Mouse (Mus musculus) heart, embryonic 14.5 days (tissue): ENCODE measurements around the gene Emc1. TPM values are rescaled to one million over a fixed set of nuclear protein-coding genes. Genes with fewer than 3 reads are reported as not detected.

Experiments used
- ATAC-seq: fragments of 200-750 bp; cut with Nextera tagmentation; 2 replicates; pipeline ENCODE4 v1.8.0; 2017; ENCODE audit warnings: low read depth, moderate TSS enrichment; ENCODE audit not compliant: insufficient number of reproducible peaks, insufficient read depth, low FRiP score
- H3K27ac ChIP-seq, 2 experiments: fragments of 200-500 bp in 1 of 2; fragments of 300-500 bp in 1 of 2; sonication (generic) in 1 of 2; replicated peaks in 1 of 2; 2 replicates each; pipeline ENCODE4 v1.5.1; 2012 to 2014; ENCODE audit warnings: low read depth in 2 of 2, low read length in 2 of 2, control low read depth in 1 of 2, mild to moderate bottlenecking in 1 of 2, mixed read lengths in 1 of 2; ENCODE audit not compliant: control insufficient read depth in 1 of 2, insufficient read depth in 1 of 2
- H3K27me3 ChIP-seq: fragments of 300-500 bp; sonication (generic); 2 replicates; pipeline ENCODE4 v1.6.1; 2014; ENCODE audit warnings: mild to moderate bottlenecking, low read length, control low read depth; ENCODE audit not compliant: control insufficient read depth, insufficient read depth
- H3K36me3 ChIP-seq: fragments of 300-500 bp; sonication (generic); 2 replicates; pipeline ENCODE4 v1.6.1; 2014; ENCODE audit warnings: mild to moderate bottlenecking, control low read depth, low read length, mixed read lengths; ENCODE audit not compliant: control insufficient read depth, insufficient read depth
- H3K4me1 ChIP-seq, 2 experiments: fragments of 200-500 bp in 1 of 2; fragments of 300-500 bp in 1 of 2; sonication (generic) in 1 of 2; 2 replicates each; pipeline ENCODE4 v1.6.1; 2012 to 2014; ENCODE audit warnings: low read length in 2 of 2, control low read depth in 1 of 2, mixed read lengths in 1 of 2; ENCODE audit not compliant: control insufficient read depth in 2 of 2, insufficient read depth in 2 of 2
- H3K4me2 ChIP-seq: fragments of 300-500 bp; sonication (generic); 2 replicates; pipeline ENCODE4 v1.6.1; 2014; ENCODE audit warnings: mild to moderate bottlenecking, low read length
- H3K4me3 ChIP-seq, 2 experiments: fragments of 200-500 bp in 1 of 2; fragments of 300-500 bp in 1 of 2; sonication (generic) in 1 of 2; 2 replicates each; pipeline ENCODE4 v1.5.1; 2012 to 2014; ENCODE audit warnings: low read length in 2 of 2, mild to moderate bottlenecking in 2 of 2, control low read depth in 1 of 2, low read depth in 1 of 2, moderate library complexity in 1 of 2; ENCODE audit not compliant: control insufficient read depth in 1 of 2, insufficient read depth in 1 of 2
- H3K9ac ChIP-seq: fragments of 300-500 bp; sonication (generic); 2 replicates; pipeline ENCODE4 v1.6.1; 2014; ENCODE audit warnings: mild to moderate bottlenecking, low read length
- H3K9me3 ChIP-seq: fragments of 300-500 bp; sonication (generic); 2 replicates; pipeline ENCODE4 v1.6.1; 2016; ENCODE audit warnings: low read length, control low read depth; ENCODE audit not compliant: control insufficient read depth
- WGBS: fragments of 180-500 bp; shearing (Covaris S2); extraction: QIAGEN DNeasy Blood & Tissue Kit; methylation state at CpG from one replicate; pipeline ENCODE4 v1.1.7; 2014; 5-methylcytosine and 5-hydroxymethylcytosine counted together
- polyA plus RNA-seq: library from polyadenylated mRNA; unstranded; fragments of >200 nt; fragmentation: Nextera tagmentation; extraction: Ambion mirVana; gene quantifications from 2 replicates; pipeline ENCODE4 v1.2.1, GENCODE M21; 2014

Gene Emc1
- polyA plus RNA-seq, 1 experiment from 2014 or later, result 36.6 TPM

GRCm38 (mm10) chr4:139336822-139337483 is 15.4 kb upstream of the Emc1 start:
- H3K4me3 ChIP-seq, result peak overlapping the region; percentile 25 to 36
- peak; percentile 62 for ATAC-seq
- H3K36me3 ChIP-seq, result no peaks in the 10 kb centered on the region
- H3K4me1 ChIP-seq, result peaks cover 0 to 2% of the 10 kb centered on the region in 2 experiments; a peak in 2 of 4 replicates
- peak overlapping the region; percentile 57; the same call in 1 of the 2 replicates for H3K9ac ChIP-seq
- H3K9me3 ChIP-seq, result no peaks in the 10 kb centered on the region
- no peak overlapping the region for H3K27ac ChIP-seq
- 17% methylated on average over 24 of the region's 24 CpGs for WGBS
- H3K27me3 ChIP-seq, result peaks cover 8% of the 10 kb centered on the region; the same call in 1 of the 2 replicates
- H3K4me2 ChIP-seq, result peak overlapping the region; percentile 72

- Histone ChIP-seq H3K27me3 (peaks cover 8% of the 10 kb centered on the region; the same call in 1 of the 2 replicates), H3K9ac (no peak overlapping the region), H3K4me3 (no peak overlapping the region), H3K27ac (no peak overlapping the region), H3K9me3 (no peaks in the 10 kb centered on the region), H3K4me1 (peaks cover 0 to 2% of the 10 kb centered on the region in 2 experiments; a peak in 2 of 4 replicates), H3K36me3 (no peaks in the 10 kb centered on the region), H3K4me2 (no peak overlapping the region)
- ATAC-seq, result no peak
- WGBS, result 39% methylated on average over 33 of the region's 33 CpGs
These were observed 14.2 kb upstream of the Emc1 start for GRCm38 (mm10) chr4:139338145-139338544.

- Histone ChIP-seq H3K4me1 (peaks cover 0 to 2% of the 10 kb centered on the region in 2 experiments; a peak in 1 of 4 replicates), H3K36me3 (peaks cover 6% of the 10 kb centered on the region), H3K9me3 (no peaks in the 10 kb centered on the region), H3K27ac (no peak overlapping the region), H3K4me3 (no peak overlapping the region), H3K4me2 (no peak overlapping the region), H3K9ac (no peak overlapping the region), H3K27me3 (peaks cover 8% of the 10 kb centered on the region; the same call in 1 of the 2 replicates)
- no peak for ATAC-seq
- WGBS, result 67% methylated on average over 4 of the region's 4 CpGs
These were observed 11.6 kb upstream of the Emc1 start for GRCm38 (mm10) chr4:139340835-139341234.

GRCm38 (mm10) chr4:139341556-139342233 is 10.7 kb upstream of the Emc1 start:
- peaks cover 8% of the 10 kb centered on the region; the same call in 1 of the 2 replicates for H3K27me3 ChIP-seq
- H3K9me3 ChIP-seq, result no peaks in the 10 kb centered on the region
- 75% methylated on average over 7 of the region's 7 CpGs for WGBS
- no peak for ATAC-seq
- no peak overlapping the region for H3K9ac ChIP-seq
- no peak overlapping the region for H3K4me2 ChIP-seq
- H3K27ac ChIP-seq, result no peak overlapping the region
- peaks cover 15% of the 10 kb centered on the region for H3K36me3 ChIP-seq
- peaks cover 0 to 2% of the 10 kb centered on the region in 2 experiments; a peak in 1 of 4 replicates for H3K4me1 ChIP-seq
- H3K4me3 ChIP-seq, result no peak overlapping the region

- H3K27ac ChIP-seq, result no peak overlapping the region
- no peak overlapping the region for H3K4me2 ChIP-seq
- H3K36me3 ChIP-seq, result peaks cover 35% of the 10 kb centered on the region
- no peak for ATAC-seq
- H3K9ac ChIP-seq, result no peak overlapping the region
- H3K27me3 ChIP-seq, result no peaks in the 10 kb centered on the region
- whole genome bisulfite sequencing, result 35% methylated on average over 5 of the region's 5 CpGs
- no peaks in the 10 kb centered on the region for H3K9me3 ChIP-seq
- no peaks in the 10 kb centered on the region; a peak in 1 of 4 replicates for H3K4me1 ChIP-seq
- no peak overlapping the region for H3K4me3 ChIP-seq
These were observed 8.7 kb upstream of the Emc1 start for GRCm38 (mm10) chr4:139343718-139344117.

DNA sequence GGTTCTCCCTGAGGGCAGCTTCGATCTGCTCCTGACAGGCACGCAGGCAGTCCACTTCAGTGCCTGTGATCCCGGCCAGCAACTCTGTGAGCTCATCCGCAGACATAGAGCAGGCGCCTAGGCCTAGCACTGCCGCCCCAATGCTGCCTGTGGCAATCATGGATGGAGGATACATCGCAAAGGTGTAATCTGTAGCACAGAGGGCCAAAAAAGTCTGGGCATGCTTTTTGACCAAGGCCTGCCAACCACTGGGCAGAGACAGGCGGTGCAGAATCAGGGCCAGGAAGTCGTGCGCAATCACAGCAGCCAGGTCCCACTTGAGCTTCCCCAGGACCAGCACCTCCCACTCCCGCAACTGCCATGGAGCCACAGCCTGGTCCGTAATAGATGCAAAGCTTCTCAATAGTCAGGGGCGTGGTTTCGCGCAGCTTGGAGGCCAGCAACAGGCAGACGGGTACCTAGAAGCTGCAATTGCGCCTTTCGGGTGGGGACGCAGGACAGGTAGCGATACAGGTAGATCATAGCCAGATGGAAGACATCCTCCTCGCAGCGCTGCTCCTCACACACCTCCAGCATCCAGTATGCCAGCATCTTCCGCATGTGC is 6.9 kb upstream of the Emc1 start:
- H3K4me1 ChIP-seq, result no peaks in the 10 kb centered on the region; a peak in 1 of 4 replicates
- H3K27ac ChIP-seq, result no peak overlapping the region
- WGBS, result 80% methylated on average over 23 of the region's 23 CpGs
- H3K4me2 ChIP-seq, result no peak overlapping the region
- ATAC-seq, result no peak
- H3K36me3 ChIP-seq, result peaks cover 49% of the 10 kb centered on the region
- H3K4me3 ChIP-seq, result no peak overlapping the region
- no peak overlapping the region for H3K9ac ChIP-seq
- no peaks in the 10 kb centered on the region for H3K27me3 ChIP-seq
- no peaks in the 10 kb centered on the region for H3K9me3 ChIP-seq

DNA sequence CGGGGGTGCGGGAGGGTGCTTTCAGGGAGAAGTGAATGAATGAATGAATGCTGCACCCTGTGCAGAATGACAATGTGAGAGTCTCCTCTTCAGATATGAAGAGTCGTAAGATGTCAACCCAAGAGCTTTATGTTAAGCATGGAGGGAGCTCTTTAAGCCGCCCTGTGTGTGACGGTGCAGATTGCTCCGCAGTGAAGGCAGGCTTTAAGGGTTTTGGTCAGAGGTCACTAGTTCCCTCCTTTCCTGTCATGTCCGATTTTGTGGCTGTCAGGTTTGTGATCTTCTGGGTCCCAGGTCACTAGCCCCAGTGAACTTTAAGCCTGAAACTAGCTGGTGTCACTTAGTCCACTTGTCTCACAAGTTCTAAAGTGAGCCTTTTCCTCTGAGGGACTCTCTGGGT is 445 bp downstream of the Emc1 start:
- H3K9ac ChIP-seq, result peak overlapping the region; percentile 95
- WGBS, result 0% methylated on average over 7 of the region's 7 CpGs
- H3K4me1 ChIP-seq, result peaks cover 10 to 15% of the 10 kb centered on the region in 2 experiments
- no peaks in the 10 kb centered on the region for H3K27me3 ChIP-seq
- peaks cover 59% of the 10 kb centered on the region for H3K36me3 ChIP-seq
- ATAC-seq, result no peak
- no peaks in the 10 kb centered on the region for H3K9me3 ChIP-seq
- H3K4me3 ChIP-seq, result peak overlapping the region; percentile 56 to 89
- H3K4me2 ChIP-seq, result peak overlapping the region; percentile 98
- H3K27ac ChIP-seq, result peak overlapping the region in 1 of 2 experiments; percentile 98; a peak in 2 of 4 replicates
